Mouse (Mus musculus) kidney, adult 9 months (tissue): ENCODE measurements around the gene Rhox4b.
"Not testable (repeated sequence)": the region's sequence is repeated elsewhere in the genome, so short reads cannot be mapped to it uniquely, and the experiment has no call there.

Source experiments
- DNase-seq: peaks from one replicate; pipeline ENCODE4 v3.0.0; 2022

The Rhox4b gene

DNA sequence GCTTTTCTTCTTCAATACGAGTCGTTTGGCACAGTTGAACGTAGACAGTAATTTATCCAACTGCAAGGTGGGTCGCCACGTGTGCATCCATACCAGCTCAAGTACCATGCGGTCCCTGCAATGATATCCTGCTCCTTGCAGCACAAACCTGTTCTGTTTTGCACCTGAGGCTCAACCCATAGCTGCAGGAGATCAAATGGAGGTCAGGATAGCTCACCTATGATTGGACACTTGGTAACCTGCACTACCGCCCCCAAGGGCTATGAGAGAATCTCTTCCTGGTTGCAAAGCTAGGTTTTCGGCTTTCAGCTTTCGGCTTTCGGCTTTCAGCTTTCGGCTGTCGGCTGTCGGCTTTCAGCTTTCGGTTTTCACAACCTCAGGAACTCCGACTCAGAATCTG is at the start of gene Rhox4b:
TSS of gene Rhox4b (plus strand) at position 301 of the 400 bp plus-strand sequence.
- not testable (repeated sequence) for DNase-seq

DNA sequence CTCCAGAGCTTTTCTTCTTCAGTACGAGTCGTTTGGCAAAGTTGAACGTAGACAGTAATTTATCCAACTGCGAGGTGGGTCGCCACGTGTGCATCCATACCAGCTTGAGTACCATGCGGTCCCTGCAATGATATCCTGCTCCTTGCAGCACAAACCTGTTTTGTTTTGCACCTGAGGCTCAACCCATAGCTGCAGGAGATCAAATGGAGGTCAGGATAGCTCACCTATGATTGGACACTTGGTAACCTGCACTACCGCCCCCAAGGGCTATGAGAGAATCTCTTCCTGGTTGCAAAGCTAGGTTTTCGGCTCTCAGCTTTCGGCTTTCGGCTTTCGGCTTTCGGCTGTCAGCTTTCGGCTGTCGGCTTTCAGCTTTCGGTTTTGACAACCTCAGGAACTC is 41.7 kb upstream of the Rhox4b start, which contains the start of gene Rhox4a2:
TSS of gene Rhox4a2 (plus strand) at position 301 of the 400 bp plus-strand sequence.
- DNase-seq, result not testable (repeated sequence)

DNA sequence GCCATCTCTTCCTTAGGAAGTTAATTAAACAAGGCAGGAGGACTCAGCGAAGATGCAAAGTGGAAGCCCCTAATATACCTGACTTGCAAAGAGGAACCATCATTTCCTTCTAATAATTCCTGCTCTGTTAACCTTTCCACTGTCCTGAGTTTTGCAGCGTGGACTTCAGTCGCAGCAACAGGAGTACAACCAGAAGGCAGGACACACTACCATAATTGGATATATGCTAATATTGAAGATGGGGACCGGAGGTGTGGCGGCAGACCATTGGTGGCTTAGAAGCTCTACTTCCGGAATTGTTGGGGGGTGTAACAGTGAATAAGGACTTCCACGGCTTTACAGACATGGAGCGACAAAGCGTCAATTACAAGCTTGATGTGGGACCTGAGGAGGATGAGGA is 20.5 kb upstream of the Rhox4b start, which contains the start of gene Rhox2b:
TSS of gene Rhox2b (plus strand) at position 301 of the 400 bp plus-strand sequence.
- not testable (repeated sequence) for DNase-seq

DNA sequence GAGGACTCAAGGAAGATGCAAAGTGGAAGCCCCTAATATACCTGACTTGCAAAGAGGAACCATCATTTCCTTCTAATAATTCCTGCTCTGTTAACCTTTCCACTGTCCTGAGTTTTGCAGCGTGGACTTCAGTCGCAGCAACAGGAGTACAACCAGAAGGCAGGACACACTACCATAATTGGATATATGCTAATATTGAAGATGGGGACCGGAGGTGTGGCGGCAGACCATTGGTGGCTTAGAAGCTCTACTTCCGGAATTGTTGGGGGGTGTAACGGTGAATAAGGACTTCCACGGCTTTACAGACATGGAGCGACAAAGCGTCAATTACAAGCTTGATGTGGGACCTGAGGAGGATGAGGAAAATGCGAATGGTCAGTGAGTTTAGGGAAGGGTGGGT is 21.1 kb downstream of the Rhox4b start, which contains the start of gene Rhox2c:
TSS of gene Rhox2c (plus strand) at position 301 of the 400 bp plus-strand sequence.
- DNase-seq, result not testable (repeated sequence)

DNA sequence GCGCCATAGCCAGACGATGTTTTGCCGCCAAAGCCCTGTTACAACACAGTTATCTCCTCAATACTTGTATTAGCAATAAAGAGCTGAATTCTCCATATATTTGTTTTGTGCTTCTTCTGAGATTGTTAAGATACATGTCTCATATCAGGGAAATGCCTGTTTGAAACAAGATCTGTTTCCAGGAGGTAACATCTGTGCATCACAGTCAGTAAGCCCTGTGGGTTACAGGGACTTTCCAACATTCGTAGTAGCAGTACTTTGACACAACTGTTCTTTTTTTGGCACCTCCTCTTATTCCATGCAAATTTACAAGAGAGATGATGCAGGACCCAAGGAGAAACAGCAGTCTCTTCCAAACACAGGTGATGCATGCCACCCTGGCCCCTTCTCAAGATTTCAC is 26.0 kb downstream of the Rhox4b start, which contains the start of gene Rhox3c:
TSS of gene Rhox3c (plus strand) at position 301 of the 400 bp plus-strand sequence.
- not testable (repeated sequence) for DNase-seq

DNA sequence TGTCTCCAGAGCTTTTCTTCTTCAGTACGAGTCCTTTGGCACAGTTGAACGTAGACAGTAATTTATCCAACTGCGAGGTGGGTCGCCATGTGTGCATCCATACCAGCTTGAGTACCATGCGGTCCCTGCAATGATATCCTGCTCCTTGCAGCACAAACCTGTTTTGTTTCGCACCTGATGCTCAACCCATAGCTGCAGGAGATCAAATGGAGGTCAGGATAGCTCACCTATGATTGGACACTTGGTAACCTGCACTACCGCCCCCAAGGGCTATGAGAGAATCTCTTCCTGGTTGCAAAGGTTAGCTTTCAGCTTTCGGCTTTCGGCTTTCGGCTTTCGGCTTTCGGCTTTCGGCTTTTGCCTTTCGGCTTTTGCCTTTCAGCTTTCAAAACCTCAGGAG is 47.7 kb downstream of the Rhox4b start, which contains the start of gene Rhox4c:
TSS of gene Rhox4c (plus strand) at position 301 of the 400 bp plus-strand sequence.
- DNase-seq, result not testable (repeated sequence)
